Mouse (Mus musculus): ENCODE data around the gene Zfp950. TPM values are rescaled to one million over a fixed set of nuclear protein-coding genes. Genes with fewer than 3 reads are reported as not detected.

The Zfp950 gene
- total and polyA plus RNA-seq, 2 experiments from 2014 or later, result 16.5 to 35.7 TPM

GRCm38 (mm10) chr19:61052786-61053185, 87.9 kb downstream of the Zfp950 start:
- no peaks in the 10 kb centered on the region for H3K4me1 ChIP-seq (ENCODE audit: insufficient read depth, low read length)

GRCm38 (mm10) chr19:61052008-61052407, 88.6 kb downstream of the Zfp950 start:
- no peak for TF ChIP-seq CTCF (IDR thresholded peaks at IDR 0.05)
- ATAC-seq (ENCODE audit: low FRiP score), result no peak
- no peaks in the 10 kb centered on the region for H3K36me3 ChIP-seq (ENCODE audit: insufficient read depth, low read length)
- no peaks in the 10 kb centered on the region for H3K4me1 ChIP-seq (ENCODE audit: insufficient read depth, low read length)
- H3K27ac ChIP-seq (ENCODE audit: low read depth, low read length), result no peak overlapping the region
- no peaks in the 10 kb centered on the region for H3K9me3 ChIP-seq (ENCODE audit: low read length)
- no peak overlapping the region for H3K9ac ChIP-seq (replicated peaks; ENCODE audit: low read length, poor library complexity, severe bottlenecking)
- no peaks in the 10 kb centered on the region for H3K27me3 ChIP-seq (ENCODE audit: insufficient read depth, low read length)
- no peak for DNase-seq (ENCODE audit: low spot score)
- no peak overlapping the region for H3K4me2 ChIP-seq (ENCODE audit: low read depth, low read length, poor library complexity, severe bottlenecking)
- H3K4me3 ChIP-seq (ENCODE audit: low read depth, low read length), result no peak overlapping the region

More at GRCm38 (mm10) chr19:61052786-61053185, 87.9 kb downstream of the Zfp950 start:
- Histone ChIP-seq H3K4me3 (ENCODE audit: low read depth, low read length) (no peak overlapping the region), H3K27me3 (ENCODE audit: insufficient read depth, low read length) (no peaks in the 10 kb centered on the region), H3K4me2 (ENCODE audit: low read depth, low read length, poor library complexity, severe bottlenecking) (no peak overlapping the region), H3K9me3 (ENCODE audit: low read length) (no peaks in the 10 kb centered on the region), H3K36me3 (ENCODE audit: insufficient read depth, low read length) (no peaks in the 10 kb centered on the region), H3K27ac (ENCODE audit: low read depth, low read length) (no peak overlapping the region), H3K9ac (replicated peaks; ENCODE audit: low read length, poor library complexity, severe bottlenecking) (no peak overlapping the region)
- no peak for TF ChIP-seq CTCF (IDR thresholded peaks at IDR 0.05)
- ATAC-seq (ENCODE audit: low FRiP score) (no peak), DNase-seq (ENCODE audit: low spot score) (no peak)

GRCm38 (mm10) chr19:61051151-61051550, 89.5 kb downstream of the Zfp950 start:
- DNase-seq (ENCODE audit: low spot score) (no peak), ATAC-seq (ENCODE audit: low FRiP score) (no peak)
- no peaks in the 10 kb centered on the region for H3K4me1 ChIP-seq (ENCODE audit: insufficient read depth, low read length)
- no peak for TF ChIP-seq CTCF (IDR thresholded peaks at IDR 0.05)
- no peak overlapping the region for H3K27ac ChIP-seq (ENCODE audit: low read depth, low read length)
- no peak overlapping the region for H3K4me3 ChIP-seq (ENCODE audit: low read depth, low read length)
- H3K9me3 ChIP-seq (ENCODE audit: low read length), result no peaks in the 10 kb centered on the region
- H3K4me2 ChIP-seq (ENCODE audit: low read depth, low read length, poor library complexity, severe bottlenecking), result no peak overlapping the region
- 93% methylated on average over 1 of the region's 1 CpGs for WGBS
- H3K9ac ChIP-seq (replicated peaks; ENCODE audit: low read length, poor library complexity, severe bottlenecking), result no peak overlapping the region
- H3K27me3 ChIP-seq (ENCODE audit: insufficient read depth, low read length), result no peaks in the 10 kb centered on the region
- H3K36me3 ChIP-seq (ENCODE audit: insufficient read depth, low read length), result no peaks in the 10 kb centered on the region

- no peak for ATAC-seq (ENCODE audit: low FRiP score)
- Histone ChIP-seq H3K27ac (ENCODE audit: low read depth, low read length) (no peak overlapping the region), H3K4me3 (ENCODE audit: low read depth, low read length) (no peak overlapping the region), H3K9ac (replicated peaks; ENCODE audit: low read length, poor library complexity, severe bottlenecking) (no peak overlapping the region), H3K4me2 (ENCODE audit: low read depth, low read length, poor library complexity, severe bottlenecking) (no peak overlapping the region), H3K27me3 (ENCODE audit: insufficient read depth, low read length) (no peaks in the 10 kb centered on the region), H3K36me3 (ENCODE audit: insufficient read depth, low read length) (no peaks in the 10 kb centered on the region), H3K4me1 (ENCODE audit: insufficient read depth, low read length) (no peaks in the 10 kb centered on the region), H3K9me3 (ENCODE audit: low read length) (no peaks in the 10 kb centered on the region)
- WGBS, result 79% methylated on average over 1 of the region's 1 CpGs
- DNase-seq (ENCODE audit: low spot score), result no peak
- no peak for TF ChIP-seq CTCF (IDR thresholded peaks at IDR 0.05)
These were observed 91.2 kb downstream of the Zfp950 start for GRCm38 (mm10) chr19:61049413-61049812.

- TF ChIP-seq CTCF (IDR thresholded peaks at IDR 0.05), result no peak
- H3K27me3 ChIP-seq (ENCODE audit: insufficient read depth, low read length), result no peaks in the 10 kb centered on the region
- H3K4me3 ChIP-seq (ENCODE audit: low read depth, low read length), result no peak overlapping the region
- H3K9me3 ChIP-seq (ENCODE audit: low read length), result no peaks in the 10 kb centered on the region
- ATAC-seq (ENCODE audit: low FRiP score), result no peak
- no peaks in the 10 kb centered on the region for H3K36me3 ChIP-seq (ENCODE audit: insufficient read depth, low read length)
- no peaks in the 10 kb centered on the region for H3K4me1 ChIP-seq (ENCODE audit: insufficient read depth, low read length)
- no peak overlapping the region for H3K27ac ChIP-seq (ENCODE audit: low read depth, low read length)
- no peak overlapping the region for H3K9ac ChIP-seq (replicated peaks; ENCODE audit: low read length, poor library complexity, severe bottlenecking)
- WGBS, result 90% methylated on average over 2 of the region's 2 CpGs
- peak; percentile 5 for DNase-seq (ENCODE audit: low spot score)
- no peak overlapping the region for H3K4me2 ChIP-seq (ENCODE audit: low read depth, low read length, poor library complexity, severe bottlenecking)
These were observed 92.0 kb downstream of the Zfp950 start for GRCm38 (mm10) chr19:61048646-61049045.

- H3K4me1 ChIP-seq (ENCODE audit: insufficient read depth, low read length), result no peaks in the 10 kb centered on the region
- no peak for DNase-seq (ENCODE audit: low spot score)
- H3K4me2 ChIP-seq (ENCODE audit: low read depth, low read length, poor library complexity, severe bottlenecking), result no peak overlapping the region
- H3K36me3 ChIP-seq (ENCODE audit: insufficient read depth, low read length), result no peaks in the 10 kb centered on the region
- H3K4me3 ChIP-seq (ENCODE audit: low read depth, low read length), result no peak overlapping the region
- ATAC-seq (ENCODE audit: low FRiP score), result no peak
- H3K27ac ChIP-seq (ENCODE audit: low read depth, low read length), result no peak overlapping the region
- no peaks in the 10 kb centered on the region for H3K9me3 ChIP-seq (ENCODE audit: low read length)
- no peaks in the 10 kb centered on the region for H3K27me3 ChIP-seq (ENCODE audit: insufficient read depth, low read length)
- no peak for TF ChIP-seq CTCF (IDR thresholded peaks at IDR 0.05)
- H3K9ac ChIP-seq (replicated peaks; ENCODE audit: low read length, poor library complexity, severe bottlenecking), result no peak overlapping the region
These were observed 101.5 kb downstream of the Zfp950 start for GRCm38 (mm10) chr19:61039151-61039550.
